Comparison of ENCODE assay signal across 9 mouse cellular contexts in genomic region chr5:116420759-116421225, GRCm38 (mm10). TPM values are rescaled to one million over a fixed set of nuclear protein-coding genes. Genes with fewer than 3 reads are reported as not detected.
A peak's percentile ranks its signal among the peaks of the same experiment; 100 is the strongest.
DNase-seq lines count a peak whose midpoint lies in the region; ATAC-seq lines count a peak whose summit lies in the region.
"Had no signal": no experiment of that assay in that cellular context is flagged by ENCODE, and none has a peak within 500 bp of the region (broad histone marks: within the 10 kb centered on the region; RNA-seq: fewer than 3 reads in every experiment).

No protein-coding gene starts in this region.

- peak overlapping the region; percentile 43 for H3K4me3 ChIP-seq in heart, embryonic 15.5 days
- no peak overlapping the region for H3K4me3 ChIP-seq in liver, embryonic 11.5 days (ENCODE audit: low read depth, low read length)
- no peak overlapping the region for H3K4me3 ChIP-seq in neural tube, embryonic 13.5 days

- peak overlapping the region; percentile 53 for H3K9ac ChIP-seq in heart, embryonic 15.5 days
- H3K9ac ChIP-seq in liver, embryonic 11.5 days (ENCODE audit: low read depth, low read length): no peak overlapping the region
- H3K9ac ChIP-seq in neural tube, embryonic 13.5 days: peak overlapping the region; percentile 38; the same call in 1 of the 2 replicates

- DNase-seq in adrenal gland, adult (ENCODE audit: inconsistent age in 2 of 2, low spot score in 1 of 2): peak; percentile 71 to 85
- DNase-seq in adrenal gland, postnatal 4 days (ENCODE audit: low spot score in 2 of 2): no peak
- DNase-seq in right cerebral cortex, postnatal 10 days (ENCODE audit: low spot score in 2 of 2): peak; percentile 52 to 65
- DNase-seq in right cerebral cortex, adult 2 months (ENCODE audit: low spot score in 2 of 2): no peak
- DNase-seq in liver, embryonic 11.5 days (ENCODE audit: low spot score): no peak
- no peak for DNase-seq in Muller cell, postnatal 12 days (ENCODE audit: inconsistent ontology term)

- H3K4me2 ChIP-seq in heart, embryonic 15.5 days: peak overlapping the region; percentile 61
- peak overlapping the region; percentile 26; the same call in 1 of the 2 replicates for H3K4me2 ChIP-seq in liver, embryonic 11.5 days
- H3K4me2 ChIP-seq in neural tube, embryonic 13.5 days: peak overlapping the region; percentile 9; the same call in 1 of the 2 replicates

- no peaks in the 10 kb centered on the region for H3K27me3 ChIP-seq in heart, embryonic 15.5 days
- H3K27me3 ChIP-seq in liver, embryonic 11.5 days (replicated peaks; ENCODE audit: control insufficient read depth, insufficient read depth, low read length): no peaks in the 10 kb centered on the region; the same call in 1 of the 2 replicates
- peaks cover 28% of the 10 kb centered on the region for H3K27me3 ChIP-seq in neural tube, embryonic 13.5 days

- peak overlapping the region; percentile 86 for H3K27ac ChIP-seq in heart, embryonic 15.5 days
- H3K27ac ChIP-seq in liver, embryonic 11.5 days (ENCODE audit: low read depth, low read length): peak overlapping the region; percentile 48; the same call in 1 of the 2 replicates
- H3K27ac ChIP-seq in neural tube, embryonic 13.5 days (replicated peaks): peak overlapping the region; percentile 70

- peaks cover 7% of the 10 kb centered on the region; the same call in 1 of the 2 replicates for H3K36me3 ChIP-seq in heart, embryonic 15.5 days
- H3K36me3 ChIP-seq in liver, embryonic 11.5 days (ENCODE audit: control insufficient read depth, insufficient read depth, low read length): no peaks in the 10 kb centered on the region
- H3K36me3 ChIP-seq in neural tube, embryonic 13.5 days: no peaks in the 10 kb centered on the region

- WGBS in heart, embryonic 15.5 days: 17% methylated on average over 6 of the region's 6 CpGs
- 33% methylated on average over 6 of the region's 6 CpGs for WGBS in liver, embryonic 11.5 days
- 6% methylated on average over 6 of the region's 6 CpGs for WGBS in neural tube, embryonic 13.5 days

- peak; percentile 33; the same call in 1 of the 2 replicates for ATAC-seq in heart, embryonic 15.5 days (replicated peaks; ENCODE audit: insufficient number of reproducible peaks, insufficient read depth, low FRiP score, low read depth)
- ATAC-seq in liver, embryonic 11.5 days (replicated peaks; ENCODE audit: low FRiP score): peak; percentile 70; the same call in 1 of the 2 replicates
- ATAC-seq in neural tube, embryonic 13.5 days (ENCODE audit: low read depth): peak; percentile 42; the same call in 1 of the 2 replicates

- no peaks in the 10 kb centered on the region for H3K9me3 ChIP-seq in heart, embryonic 15.5 days (replicated peaks)
- no peaks in the 10 kb centered on the region for H3K9me3 ChIP-seq in liver, embryonic 11.5 days (ENCODE audit: control insufficient read depth, low read length)
- H3K9me3 ChIP-seq in neural tube, embryonic 13.5 days: no peaks in the 10 kb centered on the region

- H3K4me1 ChIP-seq in heart, embryonic 15.5 days (replicated peaks): peaks cover 59% of the 10 kb centered on the region
- H3K4me1 ChIP-seq in liver, embryonic 11.5 days (replicated peaks; ENCODE audit: control insufficient read depth, insufficient read depth, low read length): peaks cover 13% of the 10 kb centered on the region
- peaks cover 44% of the 10 kb centered on the region for H3K4me1 ChIP-seq in neural tube, embryonic 13.5 days (replicated peaks)

RNA-seq across cellular contexts. Expression of gene Hspb8, which starts 1.9 kb away (rescaled TPM):
- 10 to 100 TPM; 31.0 to 39.1 TPM for total RNA-seq in adrenal gland, postnatal 4 days (2021)
- polyA plus RNA-seq in heart, embryonic 15.5 days (2015; fragmentation: Nextera tagmentation; extraction: Ambion mirVana): 30.6 and 33.7 TPM in 2 replicates
- polyA plus RNA-seq in liver, embryonic 11.5 days (2014; fragmentation: Nextera tagmentation; extraction: Ambion mirVana): 2.6 and 3.5 TPM in 2 replicates
- 7.2 and 7.6 TPM in 2 replicates for polyA plus RNA-seq in neural tube, embryonic 13.5 days (2015; fragmentation: Nextera tagmentation; extraction: Ambion mirVana)
- total RNA-seq: neutrophil, adult 5-6 weeks had no signal

Comparison
In these comparisons a context has a peak if more than half of its experiments do, and no peak if none do; other contexts are left out.
1. DNase-seq: peak in adrenal gland, adult (2 of 2) and right cerebral cortex, postnatal 10 days (2 of 2); none in adrenal gland, postnatal 4 days (0 of 2), right cerebral cortex, adult 2 months (0 of 2), liver, embryonic 11.5 days (single experiment) and Muller cell, postnatal 12 days (single experiment).
2. H3K4me2 ChIP-seq: peak in every context shown above with its lines; median percentile 61 in heart, embryonic 15.5 days; 26 in liver, embryonic 11.5 days; 9 in neural tube, embryonic 13.5 days.
3. Peak in every context shown above with its lines, with median percentiles within 50 percentile points of each other: ATAC-seq and H3K27ac ChIP-seq.